Mouse (Mus musculus): ENCODE data around the gene Ankfy1.

Gene Ankfy1

GRCm38 (mm10) chr11:72736320-72736719, 46.5 kb downstream of the Ankfy1 start:
- WGBS: 71% methylated on average over 1 of the region's 1 CpGs

GRCm38 (mm10) chr11:72737517-72737916, 47.7 kb downstream of the Ankfy1 start:
- WGBS: 85% methylated on average over 5 of the region's 5 CpGs

- 54% methylated on average over 1 of the region's 1 CpGs for WGBS
Observed at GRCm38 (mm10) chr11:72739048-72739447, 49.2 kb downstream of the Ankfy1 start.

- 29% methylated on average over 2 of the region's 2 CpGs for WGBS
Observed at GRCm38 (mm10) chr11:72751956-72752355, 62.1 kb downstream of the Ankfy1 start.

GRCm38 (mm10) chr11:72758316-72758715, 68.5 kb downstream of the Ankfy1 start:
- 87% methylated on average over 5 of the region's 5 CpGs for WGBS

GRCm38 (mm10) chr11:72759581-72759980, 69.8 kb downstream of the Ankfy1 start:
- WGBS: 85% methylated on average over 6 of the region's 6 CpGs

GRCm38 (mm10) chr11:72760781-72761180, 71.0 kb downstream of the Ankfy1 start:
- 93% methylated on average over 1 of the region's 1 CpGs for WGBS

- WGBS: 39% methylated on average over 4 of the region's 4 CpGs
Observed at GRCm38 (mm10) chr11:72764270-72764669, 74.5 kb downstream of the Ankfy1 start.

GRCm38 (mm10) chr11:72767716-72768115, 77.9 kb downstream of the Ankfy1 start:
- WGBS: 84% methylated on average over 8 of the region's 8 CpGs

- 74% methylated on average over 3 of the region's 3 CpGs for WGBS
Observed at GRCm38 (mm10) chr11:72769061-72769460, 79.3 kb downstream of the Ankfy1 start.

GRCm38 (mm10) chr11:72770324-72770723, 80.5 kb downstream of the Ankfy1 start:
- WGBS: 90% methylated on average over 3 of the region's 3 CpGs

- WGBS: 75% methylated on average over 5 of the region's 5 CpGs
Observed at GRCm38 (mm10) chr11:72770816-72771215, 81.0 kb downstream of the Ankfy1 start.

GRCm38 (mm10) chr11:72771461-72771860, 81.7 kb downstream of the Ankfy1 start:
- WGBS: 57% methylated on average over 4 of the region's 4 CpGs

GRCm38 (mm10) chr11:72772611-72773010, 82.8 kb downstream of the Ankfy1 start:
- WGBS: 41% methylated on average over 1 of the region's 1 CpGs

GRCm38 (mm10) chr11:72782103-72782502, 92.3 kb downstream of the Ankfy1 start:
- 78% methylated on average over 2 of the region's 2 CpGs for WGBS

GRCm38 (mm10) chr11:72782503-72782902, 92.7 kb downstream of the Ankfy1 start:
- 92% methylated on average over 3 of the region's 3 CpGs for WGBS

GRCm38 (mm10) chr11:72795149-72795454, 105.3 kb downstream of the Ankfy1 start:
- 12% methylated on average over 14 of the region's 14 CpGs for WGBS

- WGBS: under 1% methylated on average over 69 of the region's 69 CpGs
Observed at GRCm38 (mm10) chr11:72795455-72796295, 105.9 kb downstream of the Ankfy1 start, which contains the start of the genes Cyb5d2 and Zzef1. TSS of gene Cyb5d2 (minus strand) at chr11:72796142. TSS of gene Zzef1 (plus strand) at chr11:72796226.

GRCm38 (mm10) chr11:72796296-72796687, 106.5 kb downstream of the Ankfy1 start:
- WGBS: under 1% methylated on average over 42 of the region's 42 CpGs

GRCm38 (mm10) chr11:72796773-72797338, 107.0 kb downstream of the Ankfy1 start:
- WGBS: 9% methylated on average over 10 of the region's 10 CpGs

GRCm38 (mm10) chr11:72803038-72803437, 113.2 kb downstream of the Ankfy1 start:
- 40% methylated on average over 3 of the region's 3 CpGs for WGBS

- 80% methylated on average over 3 of the region's 3 CpGs for WGBS
Observed at GRCm38 (mm10) chr11:72805232-72805631, 115.4 kb downstream of the Ankfy1 start.

- 50% methylated on average over 2 of the region's 2 CpGs for WGBS
Observed at GRCm38 (mm10) chr11:72806556-72806955, 116.8 kb downstream of the Ankfy1 start.
